Mouse (Mus musculus) midbrain, embryonic 15.5 days (tissue): ENCODE measurements around the gene Nacc1. TPM values are rescaled to one million over a fixed set of nuclear protein-coding genes. Genes with fewer than 3 reads are reported as not detected.

Experiments used
- ATAC-seq: fragments of 200-750 bp; cut with Nextera tagmentation; replicated peaks from 2 replicates; pipeline ENCODE4 v1.8.0; 2017; ENCODE audit warnings: moderate TSS enrichment
- H3K27ac ChIP-seq: fragments of 300-500 bp; sonication (generic); 2 replicates; pipeline ENCODE4 v1.5.1; 2015; ENCODE audit warnings: mild to moderate bottlenecking, inconsistent platforms
- H3K27me3 ChIP-seq: fragments of 300-500 bp; sonication (generic); replicated peaks from 2 replicates; pipeline ENCODE4 v1.6.1; 2015; ENCODE audit warnings: inconsistent platforms
- H3K36me3 ChIP-seq: fragments of 300-500 bp; sonication (generic); replicated peaks from 2 replicates; pipeline ENCODE4 v1.6.1; 2015; ENCODE audit warnings: inconsistent platforms
- H3K4me1 ChIP-seq: fragments of 300-500 bp; sonication (generic); 2 replicates; pipeline ENCODE4 v1.6.1; 2015; ENCODE audit warnings: inconsistent platforms
- H3K4me2 ChIP-seq: fragments of 300-500 bp; sonication (generic); 2 replicates; pipeline ENCODE4 v1.6.1; 2015; ENCODE audit warnings: inconsistent platforms, mild to moderate bottlenecking, moderate library complexity
- H3K4me3 ChIP-seq: fragments of 300-500 bp; sonication (generic); 2 replicates; pipeline ENCODE4 v1.5.1; 2015; ENCODE audit warnings: mild to moderate bottlenecking, inconsistent platforms
- H3K9ac ChIP-seq: fragments of 300-500 bp; sonication (generic); 2 replicates; pipeline ENCODE4 v1.6.1; 2015; ENCODE audit warnings: mild to moderate bottlenecking, inconsistent platforms
- H3K9me3 ChIP-seq: fragments of 300-500 bp; sonication (generic); 2 replicates; pipeline ENCODE4 v1.6.1; 2016; ENCODE audit warnings: inconsistent platforms
- WGBS: fragments of 180-500 bp; shearing (Covaris S2); methylation state at CpG from one replicate; pipeline ENCODE4 v1.1.7; 2015; ENCODE audit warnings: mixed read lengths; 5-methylcytosine and 5-hydroxymethylcytosine counted together
- polyA plus RNA-seq: library from polyadenylated mRNA; unstranded; fragments of >200 nt; fragmentation: Nextera tagmentation; extraction: Ambion mirVana; gene quantifications from 2 replicates; pipeline ENCODE4 v1.2.1, GENCODE M21; 2015

Gene Nacc1
- polyA plus RNA-seq, 1 experiment from 2014 or later = 16.3 TPM

- no peak for ATAC-seq
- WGBS = 72% methylated on average over 7 of the region's 7 CpGs
- Histone ChIP-seq H3K4me2 (peak overlapping the region; percentile 72; the same call in 1 of the 2 replicates), H3K36me3 (no peaks in the 10 kb centered on the region), H3K27me3 (no peaks in the 10 kb centered on the region), H3K9ac (no peak overlapping the region), H3K4me3 (no peak overlapping the region), H3K9me3 (no peaks in the 10 kb centered on the region), H3K4me1 (peaks cover 12% of the 10 kb centered on the region), H3K27ac (no peak overlapping the region)
Measured at GRCm38 (mm10) chr8:84640617-84641294, 46.9 kb downstream of the Nacc1 start.

GRCm38 (mm10) chr8:84640010-84640588 lies 47.6 kb downstream of the Nacc1 start:
- Histone ChIP-seq H3K4me3 (peak overlapping the region; percentile 48), H3K9ac (peak overlapping the region; percentile 37; the same call in 1 of the 2 replicates), H3K27me3 (no peaks in the 10 kb centered on the region), H3K36me3 (no peaks in the 10 kb centered on the region), H3K4me1 (peaks cover 19% of the 10 kb centered on the region), H3K27ac (peak overlapping the region; percentile 89; the same call in 1 of the 2 replicates), H3K4me2 (peak overlapping the region; percentile 72), H3K9me3 (no peaks in the 10 kb centered on the region)
- ATAC-seq = no peak
- 24% methylated on average over 9 of the region's 9 CpGs for WGBS

GRCm38 (mm10) chr8:84639162-84640009 lies 48.3 kb downstream of the Nacc1 start:
- no peaks in the 10 kb centered on the region for H3K9me3 ChIP-seq
- no peaks in the 10 kb centered on the region for H3K27me3 ChIP-seq
- peak overlapping the region; percentile 61 for H3K9ac ChIP-seq
- peaks cover 25% of the 10 kb centered on the region for H3K4me1 ChIP-seq
- H3K4me3 ChIP-seq = peak overlapping the region; percentile 48
- H3K27ac ChIP-seq = peak overlapping the region; percentile 89
- under 1% methylated on average over 103 of the region's 106 CpGs for WGBS
- H3K36me3 ChIP-seq = no peaks in the 10 kb centered on the region
- ATAC-seq = peak; percentile 92
- H3K4me2 ChIP-seq = peak overlapping the region; percentile 72

GRCm38 (mm10) chr8:84638555-84639161 lies 49.0 kb downstream of the Nacc1 start:
- Histone ChIP-seq H3K9me3 (no peaks in the 10 kb centered on the region), H3K4me3 (peak overlapping the region; percentile 48), H3K27ac (peak overlapping the region; percentile 89), H3K4me1 (peaks cover 27% of the 10 kb centered on the region), H3K36me3 (peaks cover 2% of the 10 kb centered on the region; the same call in 1 of the 2 replicates), H3K9ac (peak overlapping the region; percentile 61), H3K4me2 (peak overlapping the region; percentile 72), H3K27me3 (no peaks in the 10 kb centered on the region)
- ATAC-seq = peak; percentile 27
- under 1% methylated on average over 33 of the region's 52 CpGs for WGBS

GRCm38 (mm10) chr8:84637946-84638554 lies 49.6 kb downstream of the Nacc1 start:
- peak overlapping the region; percentile 48 for H3K4me3 ChIP-seq
- peaks cover 3% of the 10 kb centered on the region; the same call in 1 of the 2 replicates for H3K36me3 ChIP-seq
- no peaks in the 10 kb centered on the region for H3K27me3 ChIP-seq
- H3K27ac ChIP-seq = peak overlapping the region; percentile 89
- peak overlapping the region; percentile 72 for H3K4me2 ChIP-seq
- H3K4me1 ChIP-seq = peaks cover 27% of the 10 kb centered on the region
- peak overlapping the region; percentile 61 for H3K9ac ChIP-seq
- 43% methylated on average over 8 of the region's 8 CpGs for WGBS
- no peaks in the 10 kb centered on the region for H3K9me3 ChIP-seq
- no peak for ATAC-seq

GRCm38 (mm10) chr8:84636051-84636691 lies 51.5 kb downstream of the Nacc1 start:
- Histone ChIP-seq H3K9ac (no peak overlapping the region), H3K4me2 (no peak overlapping the region), H3K27me3 (no peaks in the 10 kb centered on the region), H3K36me3 (peaks cover 6% of the 10 kb centered on the region; the same call in 1 of the 2 replicates), H3K4me3 (no peak overlapping the region), H3K9me3 (no peaks in the 10 kb centered on the region), H3K27ac (no peak overlapping the region), H3K4me1 (peaks cover 27% of the 10 kb centered on the region)
- WGBS = 85% methylated on average over 17 of the region's 17 CpGs
- ATAC-seq = no peak

- no peak for ATAC-seq
- no peak overlapping the region for H3K4me2 ChIP-seq
- H3K27me3 ChIP-seq = no peaks in the 10 kb centered on the region
- H3K4me3 ChIP-seq = no peak overlapping the region
- WGBS = 54% methylated on average over 13 of the region's 14 CpGs
- peaks cover 27% of the 10 kb centered on the region for H3K4me1 ChIP-seq
- H3K9me3 ChIP-seq = no peaks in the 10 kb centered on the region
- peaks cover 6% of the 10 kb centered on the region; the same call in 1 of the 2 replicates for H3K36me3 ChIP-seq
- peak overlapping the region; percentile 73 for H3K27ac ChIP-seq
- no peak overlapping the region for H3K9ac ChIP-seq
Measured at GRCm38 (mm10) chr8:84635397-84636050, 52.1 kb downstream of the Nacc1 start.

- Histone ChIP-seq H3K4me3 (no peak overlapping the region), H3K9ac (peak overlapping the region; percentile 16; the same call in 1 of the 2 replicates), H3K27me3 (no peaks in the 10 kb centered on the region), H3K4me2 (peak overlapping the region; percentile 17; the same call in 1 of the 2 replicates), H3K4me1 (peaks cover 23% of the 10 kb centered on the region), H3K36me3 (peaks cover 6% of the 10 kb centered on the region; the same call in 1 of the 2 replicates), H3K27ac (peak overlapping the region; percentile 73), H3K9me3 (no peaks in the 10 kb centered on the region)
- ATAC-seq = no peak
- WGBS = 15% methylated on average over 9 of the region's 9 CpGs
Measured at GRCm38 (mm10) chr8:84634849-84635304, 52.8 kb downstream of the Nacc1 start.

- no peak for ATAC-seq
- peak overlapping the region; percentile 73; the same call in 1 of the 2 replicates for H3K27ac ChIP-seq
- WGBS = 50% methylated on average over 10 of the region's 10 CpGs
- H3K27me3 ChIP-seq = no peaks in the 10 kb centered on the region
- no peak overlapping the region for H3K9ac ChIP-seq
- H3K36me3 ChIP-seq = peaks cover 6% of the 10 kb centered on the region; the same call in 1 of the 2 replicates
- no peaks in the 10 kb centered on the region for H3K9me3 ChIP-seq
- no peak overlapping the region for H3K4me2 ChIP-seq
- no peak overlapping the region for H3K4me3 ChIP-seq
- H3K4me1 ChIP-seq = peaks cover 23% of the 10 kb centered on the region
Measured at GRCm38 (mm10) chr8:84633841-84634584, 53.6 kb downstream of the Nacc1 start.

- Histone ChIP-seq H3K36me3 (peaks cover 6% of the 10 kb centered on the region; the same call in 1 of the 2 replicates), H3K27ac (no peak overlapping the region), H3K4me3 (no peak overlapping the region), H3K4me1 (peaks cover 15% of the 10 kb centered on the region), H3K9ac (no peak overlapping the region), H3K27me3 (no peaks in the 10 kb centered on the region), H3K4me2 (no peak overlapping the region), H3K9me3 (no peaks in the 10 kb centered on the region)
- WGBS = 90% methylated on average over 4 of the region's 4 CpGs
- no peak for ATAC-seq
Measured at GRCm38 (mm10) chr8:84631813-84632212, 55.8 kb downstream of the Nacc1 start.
